In the genomic region with DNA sequence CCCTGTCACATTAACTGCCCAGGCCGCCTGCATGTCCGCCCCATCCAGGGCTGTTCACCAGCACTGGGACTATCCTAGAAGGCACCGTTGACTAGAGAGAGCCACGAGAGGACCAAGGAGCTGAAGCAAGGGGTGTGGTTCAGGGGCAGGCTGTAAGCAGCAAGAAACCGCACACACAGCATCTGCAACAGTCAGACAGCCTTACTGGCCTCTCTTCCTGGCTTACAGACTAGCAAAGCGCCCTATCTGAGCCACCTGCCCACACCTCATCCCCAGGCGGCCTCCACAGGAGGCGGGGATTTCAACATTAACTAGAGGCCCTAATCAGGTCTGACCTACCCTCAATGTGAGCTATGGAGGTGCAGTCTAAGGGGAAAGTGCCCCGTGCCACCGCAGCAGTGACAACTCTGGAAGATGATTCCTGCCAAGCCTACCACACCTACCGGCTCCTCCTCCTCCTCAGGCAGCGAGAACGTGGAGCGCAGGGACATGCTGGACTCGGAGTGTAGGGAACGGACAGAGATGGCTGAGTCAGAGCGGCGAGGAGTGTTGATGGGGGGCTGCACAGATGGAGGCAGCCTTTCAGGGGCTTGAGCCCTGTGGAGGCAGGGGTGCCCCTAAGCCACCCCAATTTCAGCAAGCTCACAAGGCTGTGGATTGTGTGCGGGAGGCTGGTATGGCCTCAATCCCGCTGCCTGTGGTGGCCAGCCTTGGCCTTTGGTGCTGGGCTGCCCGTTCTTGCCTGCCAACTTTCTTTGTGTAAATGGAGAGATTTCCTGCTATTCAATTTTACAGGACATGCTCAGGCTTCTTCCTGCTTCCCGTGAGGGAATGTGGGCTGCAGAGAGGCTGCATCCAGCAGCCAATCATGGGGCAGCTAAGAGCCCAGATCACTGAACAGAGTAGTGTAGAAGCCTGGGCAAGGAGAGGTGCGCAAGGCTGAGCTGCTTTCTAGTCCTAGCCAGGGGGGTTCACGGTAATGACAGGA, we compare ENCODE assay signal across 9 mouse cellular contexts. TPM values are rescaled to one million over a fixed set of nuclear protein-coding genes. Genes with fewer than 3 reads are reported as not detected.
DNase-seq lines count a peak whose midpoint lies in the region; ATAC-seq and TF ChIP-seq lines count a peak whose summit lies in the region.
"Had no signal": no experiment of that assay in that cellular context is flagged by ENCODE, and none has a peak within 500 bp of the region (broad histone marks: within the 10 kb centered on the region; RNA-seq: fewer than 3 reads in every experiment).

No protein-coding gene starts in this region.

- intact Hi-C loops in left cerebral cortex, adult 2 months (cut with DNase I), result no loop called here
- intact Hi-C loops in left cerebral cortex, postnatal 14 days (cut with DNase I), result loop anchor here (5.0 kb wide), 1 partner anchor 37 kb away; the partner anchor contains the start of gene Mlst8
- intact Hi-C loops in heart, postnatal 25 days (cut with DNase I), result loop anchor here (5.0 kb wide), 1 partner anchor 37 kb away; the partner anchor contains the start of gene Mlst8

- no peaks in the 10 kb centered on the region for H3K4me1 ChIP-seq in limb, embryonic 13.5 days
- no peaks in the 10 kb centered on the region for H3K4me1 ChIP-seq in neural tube, embryonic 15.5 days

- TF ChIP-seq CTCF in left cerebral cortex, adult 2 months (IDR thresholded peaks at IDR 0.05), result no peak

- H3K27me3 ChIP-seq in limb, embryonic 13.5 days, result no peaks in the 10 kb centered on the region
- H3K27me3 ChIP-seq in neural tube, embryonic 15.5 days (replicated peaks), result no peaks in the 10 kb centered on the region

- 89% methylated on average over 24 of the region's 24 CpGs for WGBS in limb, embryonic 13.5 days
- WGBS in neural tube, embryonic 15.5 days, result 89% methylated on average over 24 of the region's 24 CpGs

- no peak for ATAC-seq in limb, embryonic 13.5 days (ENCODE audit: low FRiP score, low read depth)
- ATAC-seq in neural tube, embryonic 15.5 days (ENCODE audit: low FRiP score), result no peak

- H3K4me3 ChIP-seq in left cerebral cortex, adult 2 months, result no peak overlapping the region
- H3K4me3 ChIP-seq in limb, embryonic 13.5 days, result 0 out of 2 replicates have a peak overlapping the region, but pooled peaks have one; percentile 7
- H3K4me3 ChIP-seq in neural tube, embryonic 15.5 days (replicated peaks), result no peak overlapping the region

- peak in 1 of 2 experiments; percentile 22 for DNase-seq in left cerebral cortex, adult 2 months (ENCODE audit: extremely low spot score in 1 of 2, low spot score in 2 of 2)
- DNase-seq in left cerebral cortex, postnatal 14 days (ENCODE audit: low spot score in 2 of 2), result no peak
- DNase-seq in heart, postnatal 25 days (ENCODE audit: low spot score), result peak; percentile 30
- no peak for DNase-seq in gastrocnemius, postnatal 4 days (ENCODE audit: low spot score in 2 of 2)
- no peak for DNase-seq in Muller cell, postnatal 12 days (ENCODE audit: inconsistent ontology term)
- no peak for DNase-seq in urinary bladder, postnatal 14 days (ENCODE audit: low spot score)

- peak overlapping the region; percentile 31; the same call in 1 of the 2 replicates for H3K9ac ChIP-seq in limb, embryonic 13.5 days
- H3K9ac ChIP-seq in neural tube, embryonic 15.5 days (replicated peaks), result no peak overlapping the region

- peaks cover 98% of the 10 kb centered on the region for H3K36me3 ChIP-seq in limb, embryonic 13.5 days
- H3K36me3 ChIP-seq in neural tube, embryonic 15.5 days, result peaks cover 73% of the 10 kb centered on the region

- H3K4me2 ChIP-seq in limb, embryonic 13.5 days (replicated peaks), result 0 out of 2 replicates have a peak overlapping the region, but pooled peaks have one; percentile 14
- H3K4me2 ChIP-seq in neural tube, embryonic 15.5 days, result 0 out of 2 replicates have a peak overlapping the region, but pooled peaks have one; percentile 5

- no peaks in the 10 kb centered on the region for H3K9me3 ChIP-seq in limb, embryonic 13.5 days
- no peaks in the 10 kb centered on the region for H3K9me3 ChIP-seq in neural tube, embryonic 15.5 days (replicated peaks)

- H3K27ac ChIP-seq in left cerebral cortex, adult 2 months, result peak overlapping the region; percentile 15; the same call in 1 of the 2 replicates
- H3K27ac ChIP-seq in limb, embryonic 13.5 days, result no peak overlapping the region
- H3K27ac ChIP-seq in neural tube, embryonic 15.5 days (replicated peaks), result peak overlapping the region; percentile 18; the same call in 1 of the 2 replicates

RNA-seq across cellular contexts. Expression of gene Traf7, which starts 13.2 kb away (rescaled TPM):
- 10 to 100 TPM; 81.3 to 85.3 TPM for total RNA-seq in left cerebral cortex, adult 2 months (2021)
- total RNA-seq in left cerebral cortex, postnatal 14 days (2021), result 10 to 100 TPM; 86.8 to 91.7 TPM
- 10 to 100 TPM; 43.6 to 54.1 TPM for total RNA-seq in heart, postnatal 25 days (2021)
- polyA plus RNA-seq in limb, embryonic 13.5 days (2015; fragmentation: Nextera tagmentation; extraction: Ambion mirVana), result 96.2 and 103 TPM in 2 replicates
- polyA plus RNA-seq in neural tube, embryonic 15.5 days (2015; fragmentation: Nextera tagmentation; extraction: Ambion mirVana), result 83.2 and 89.4 TPM in 2 replicates
- 10 to 100 TPM; 80.8 to 86.3 TPM for total RNA-seq in gastrocnemius, postnatal 4 days (2021)

RNA-seq across cellular contexts. Expression of gene Rab26, which starts 19.4 kb away (rescaled TPM):
- total RNA-seq in left cerebral cortex, adult 2 months (2021), result 10 to 100 TPM; 53.6 to 54.1 TPM
- total RNA-seq in left cerebral cortex, postnatal 14 days (2021), result 10 to 100 TPM; 36.2 to 40.4 TPM
- total RNA-seq in heart, postnatal 25 days (2021), result not detected
- polyA plus RNA-seq in limb, embryonic 13.5 days (2015; fragmentation: Nextera tagmentation; extraction: Ambion mirVana), result 3.4 TPM in 2 replicates
- polyA plus RNA-seq in neural tube, embryonic 15.5 days (2015; fragmentation: Nextera tagmentation; extraction: Ambion mirVana), result 6.1 and 9.1 TPM in 2 replicates
- total RNA-seq in gastrocnemius, postnatal 4 days (2021), result under 1 TPM; 0.52 to 0.64 TPM
- total RNA-seq: neutrophil, adult 5-6 weeks had no signal

RNA-seq across cellular contexts. Expression of gene Caskin1, which starts 26.2 kb away (rescaled TPM):
- total RNA-seq in left cerebral cortex, adult 2 months (2021), result 100 to 1,000 TPM; 134 to 144 TPM
- 100 to 1,000 TPM; 134 to 145 TPM for total RNA-seq in left cerebral cortex, postnatal 14 days (2021)
- under 1 TPM; 0.14 to 0.39 TPM for total RNA-seq in heart, postnatal 25 days (2021)
- 5.0 and 5.2 TPM in 2 replicates for polyA plus RNA-seq in limb, embryonic 13.5 days (2015; fragmentation: Nextera tagmentation; extraction: Ambion mirVana)
- polyA plus RNA-seq in neural tube, embryonic 15.5 days (2015; fragmentation: Nextera tagmentation; extraction: Ambion mirVana), result 42.7 and 53.4 TPM in 2 replicates
- 1 to 10 TPM; 1.6 TPM for total RNA-seq in gastrocnemius, postnatal 4 days (2021)
- total RNA-seq: neutrophil, adult 5-6 weeks had no signal

RNA-seq across cellular contexts. Expression of gene Pkd1, which starts 35.1 kb away (rescaled TPM):
- 10 to 100 TPM; 89.1 to 97.5 TPM for total RNA-seq in left cerebral cortex, adult 2 months (2021)
- total RNA-seq in left cerebral cortex, postnatal 14 days (2021), result 10 to 100 TPM; 68.6 to 78.7 TPM
- total RNA-seq in heart, postnatal 25 days (2021), result 10 to 100 TPM; 41.2 to 50.6 TPM
- polyA plus RNA-seq in limb, embryonic 13.5 days (2015; fragmentation: Nextera tagmentation; extraction: Ambion mirVana), result 22.3 and 36.6 TPM in 2 replicates
- polyA plus RNA-seq in neural tube, embryonic 15.5 days (2015; fragmentation: Nextera tagmentation; extraction: Ambion mirVana), result 31.2 and 31.7 TPM in 2 replicates
- 10 to 100 TPM; 60.5 to 66.7 TPM for total RNA-seq in gastrocnemius, postnatal 4 days (2021)

RNA-seq across cellular contexts. Expression of gene Mlst8, which starts 35.7 kb away (rescaled TPM):
- total RNA-seq in left cerebral cortex, adult 2 months (2021), result 10 to 100 TPM; 34.5 to 37.1 TPM
- total RNA-seq in left cerebral cortex, postnatal 14 days (2021), result 10 to 100 TPM; 32.3 to 36.9 TPM
- total RNA-seq in heart, postnatal 25 days (2021), result 10 to 100 TPM in 1 of 2 experiments, 1 to 10 TPM in 1; 9.4 to 11.3 TPM
- 33.1 and 35.6 TPM in 2 replicates for polyA plus RNA-seq in limb, embryonic 13.5 days (2015; fragmentation: Nextera tagmentation; extraction: Ambion mirVana)
- 29.5 and 33.1 TPM in 2 replicates for polyA plus RNA-seq in neural tube, embryonic 15.5 days (2015; fragmentation: Nextera tagmentation; extraction: Ambion mirVana)
- 10 to 100 TPM; 12.4 to 16.8 TPM for total RNA-seq in gastrocnemius, postnatal 4 days (2021)

Comparison
In these comparisons a context has a peak if more than half of its experiments do, and no peak if none do; other contexts are left out.
1. RNA of gene Rab26, which starts 19.4 kb away (total RNA-seq): 53.6 to 54.1 TPM in left cerebral cortex, adult 2 months and 36.2 to 40.4 TPM in left cerebral cortex, postnatal 14 days; 0.52 to 0.64 TPM in gastrocnemius, postnatal 4 days and not detected in heart, postnatal 25 days; every median in the first group is over 10 times any median in the second.
2. RNA of gene Caskin1, which starts 26.2 kb away (total RNA-seq): 134 to 145 TPM in left cerebral cortex, postnatal 14 days and 134 to 144 TPM in left cerebral cortex, adult 2 months; 1.6 TPM in gastrocnemius, postnatal 4 days and 0.14 to 0.39 TPM in heart, postnatal 25 days; every median in the first group is over 10 times any median in the second.